In genomic region chr17:28446820-28447168, GRCm38 (mm10) we compare ENCODE assay signal across 22 mouse cellular contexts.
A peak's percentile ranks its signal among the peaks of the same experiment; 100 is the strongest.
DNase-seq lines count a peak whose midpoint lies in the region; ATAC-seq and TF ChIP-seq lines count a peak whose summit lies in the region.
"Had no signal": no experiment of that assay in that cellular context is flagged by ENCODE, and none has a peak within 500 bp of the region (broad histone marks: within the 10 kb centered on the region; RNA-seq: fewer than 3 reads in every experiment).

No protein-coding gene starts in this region.

- no peaks in the 10 kb centered on the region for H3K9me3 ChIP-seq in liver, embryonic 14.5 days (ENCODE audit: control insufficient read depth, low read length)
- no peaks in the 10 kb centered on the region for H3K9me3 ChIP-seq in stomach, postnatal 0 days (ENCODE audit: control insufficient read depth, low read length)
- H3K9me3 ChIP-seq: embryonic facial prominence, embryonic 12.5 days; forebrain, embryonic 12.5 days; G1E; heart, embryonic 15.5 days; hindbrain, embryonic 10.5 days had no signal

- ATAC-seq in liver, embryonic 14.5 days (ENCODE audit: insufficient read depth), result no peak
- no peak for ATAC-seq in stomach, postnatal 0 days (ENCODE audit: low FRiP score, low TSS enrichment)
- ATAC-seq: CD4-positive, CD25-positive, alpha-beta regulatory T cell, adult 4 months; forebrain, embryonic 16.5 days had no signal

- intact Hi-C loops in gastrocnemius, adult 2 months (cut with DNase I), result loop anchor here (2.0 to 5.0 kb wide), 2 partner anchors 36 to 40 kb away; no protein-coding TSS in a partner anchor
- intact Hi-C loops in gastrocnemius, postnatal 14 days (cut with DNase I; ENCODE audit: low total_unique reads), result no loop called here

- WGBS in liver, embryonic 14.5 days (ENCODE audit: insufficient replicate concordance), result 50% methylated on average over 5 of the region's 5 CpGs
- WGBS in stomach, postnatal 0 days, result 47% methylated on average over 5 of the region's 5 CpGs

- no peak for TF ChIP-seq CTCF in gastrocnemius, adult 2 months (IDR thresholded peaks at IDR 0.05)
- TF ChIP-seq CTCF in liver, embryonic 14.5 days (IDR thresholded peaks at IDR 0.05; ENCODE audit: low read depth), result no peak
- no peak for TF ChIP-seq CTCF in stomach, postnatal 0 days (IDR thresholded peaks at IDR 0.05; ENCODE audit: low read depth)

- peak overlapping the region; percentile 73 for H3K27ac ChIP-seq in gastrocnemius, adult 2 months
- H3K27ac ChIP-seq in brown adipose tissue, adult 24 weeks (replicated peaks; ENCODE audit: low read depth, low read length), result 0 out of 2 replicates have a peak overlapping the region, but pooled peaks have one; percentile 50
- no peak overlapping the region for H3K27ac ChIP-seq in liver, embryonic 14.5 days
- peak overlapping the region; percentile 35; the same call in 1 of the 2 replicates for H3K27ac ChIP-seq in stomach, postnatal 0 days (replicated peaks)
- H3K27ac ChIP-seq: embryonic facial prominence, embryonic 12.5 days; forebrain, embryonic 12.5 days; heart, adult 2 months; heart, embryonic 15.5 days; hindbrain, embryonic 10.5 days; hindbrain, embryonic 14.5 days had no signal

- H3K4me1 ChIP-seq in brown adipose tissue, adult 24 weeks (ENCODE audit: control insufficient read depth, insufficient read depth, insufficient read length, low read length), result peaks cover 4% of the 10 kb centered on the region; the same call in 1 of the 2 replicates
- H3K4me1 ChIP-seq in liver, embryonic 14.5 days (replicated peaks; ENCODE audit: control insufficient read depth in 2 of 2, insufficient read depth in 2 of 2, low read length in 1 of 2), result peaks cover 0 to 13% of the 10 kb centered on the region in 2 experiments; a peak in 2 of 4 replicates
- no peaks in the 10 kb centered on the region for H3K4me1 ChIP-seq in stomach, postnatal 0 days (replicated peaks; ENCODE audit: control insufficient read depth, insufficient read depth)
- H3K4me1 ChIP-seq: forebrain, embryonic 12.5 days had no signal

- peak overlapping the region; percentile 35 for H3K4me2 ChIP-seq in liver, embryonic 14.5 days (ENCODE audit: low read depth)
- H3K4me2 ChIP-seq in stomach, postnatal 0 days (replicated peaks; ENCODE audit: low read depth), result no peak overlapping the region
- H3K4me2 ChIP-seq: embryonic facial prominence, embryonic 12.5 days; forebrain, embryonic 12.5 days; heart, embryonic 11.5 days; heart, embryonic 15.5 days; hindbrain, embryonic 14.5 days had no signal

- H3K36me3 ChIP-seq in liver, embryonic 14.5 days (replicated peaks; ENCODE audit: control insufficient read depth, insufficient read depth, low read depth), result no peaks in the 10 kb centered on the region
- no peaks in the 10 kb centered on the region for H3K36me3 ChIP-seq in stomach, postnatal 0 days (ENCODE audit: control insufficient read depth, insufficient read depth, low read length)
- H3K36me3 ChIP-seq: embryonic facial prominence, embryonic 12.5 days; forebrain, embryonic 12.5 days; heart, embryonic 15.5 days; hindbrain, embryonic 10.5 days had no signal

- H3K9ac ChIP-seq in liver, embryonic 14.5 days (replicated peaks), result no peak overlapping the region
- H3K9ac ChIP-seq in stomach, postnatal 0 days (ENCODE audit: low read length), result no peak overlapping the region
- H3K9ac ChIP-seq: embryonic facial prominence, embryonic 12.5 days; forebrain, embryonic 12.5 days; heart, embryonic 15.5 days; hindbrain, embryonic 14.5 days had no signal

- TF ChIP-seq EP300 in liver, embryonic 14.5 days (IDR thresholded peaks at IDR 0.05; ENCODE audit: low read depth), result no peak
- TF ChIP-seq EP300 in stomach, postnatal 0 days (optimal IDR thresholded peaks at IDR 0.05), result no peak

- no peaks in the 10 kb centered on the region for H3K27me3 ChIP-seq in liver, embryonic 14.5 days (ENCODE audit: control insufficient read depth, insufficient read depth, low read length)
- no peaks in the 10 kb centered on the region for H3K27me3 ChIP-seq in stomach, postnatal 0 days (ENCODE audit: control insufficient read depth, insufficient read depth, low read length)
- H3K27me3 ChIP-seq: embryonic facial prominence, embryonic 12.5 days; forebrain, embryonic 12.5 days; heart, embryonic 15.5 days had no signal

- peak overlapping the region; percentile 42 for H3K4me3 ChIP-seq in gastrocnemius, adult 2 months
- no peak overlapping the region for H3K4me3 ChIP-seq in brown adipose tissue, adult 24 weeks (ENCODE audit: insufficient read depth, low read depth, low read length)
- no peak overlapping the region for H3K4me3 ChIP-seq in liver, embryonic 14.5 days (ENCODE audit: insufficient read depth in 1 of 2, low read depth in 2 of 2, low read length in 2 of 2)
- no peak overlapping the region for H3K4me3 ChIP-seq in stomach, postnatal 0 days (ENCODE audit: low read depth, low read length)
- H3K4me3 ChIP-seq: embryonic facial prominence, embryonic 12.5 days; forebrain, embryonic 12.5 days; heart, adult 2 months; heart, embryonic 15.5 days; hindbrain, embryonic 10.5 days had no signal

- DNase-seq in gastrocnemius, adult 2 months, result no peak
- DNase-seq in gastrocnemius, postnatal 14 days, result no peak
- DNase-seq in liver, embryonic 14.5 days (ENCODE audit: low read depth in 3 of 3, low spot score in 3 of 3), result no peak
- DNase-seq in stomach, postnatal 0 days (ENCODE audit: low spot score), result no peak
- no peak for DNase-seq in layer of hippocampus, postnatal 14 days (ENCODE audit: low spot score in 2 of 2)
- no peak for DNase-seq in urinary bladder, postnatal 25 days (ENCODE audit: low spot score)
- DNase-seq: adrenal gland, postnatal 10 days; B cell, adult 2 months; cerebellum, adult 11-12 months; cerebellum, adult 9-10 months; cerebellum, postnatal 25 days had no signal
